Mouse (Mus musculus): Measurements from ENCODE around the gene Gm45261. TPM values are rescaled to one million over a fixed set of nuclear protein-coding genes. Genes with fewer than 3 reads are reported as not detected.

Gene Gm45261
- polyA plus RNA-seq (2014; fragmentation: Illumina TruSeq; extraction: RNeasy Lipid Tissue Mini Kit (QIAGEN cat#74804); ENCODE audit: low read depth, low replicate concordance), result not detected

DNA sequence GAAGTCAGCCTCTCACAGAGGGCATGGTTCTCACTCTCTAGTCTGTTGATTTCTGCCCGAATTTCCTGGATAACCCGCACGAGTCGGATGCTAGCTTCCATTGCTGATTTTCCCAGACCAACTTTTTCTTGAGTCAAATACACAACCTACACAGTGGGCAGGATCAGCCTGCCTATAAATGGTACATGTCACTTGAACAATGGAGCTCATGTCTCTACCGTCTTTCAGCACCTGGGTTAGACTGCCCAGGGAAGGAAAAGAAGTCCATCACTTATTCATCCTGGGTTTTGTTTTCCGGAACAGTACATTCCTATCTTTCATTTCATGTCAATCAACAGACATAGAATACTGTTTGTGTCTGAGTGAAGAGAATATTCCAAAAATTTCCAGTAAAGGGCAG lies at the start of gene Gm45261:
Gm45261 (minus strand) TSS at position 101 of the 400 bp plus-strand sequence.

Other genes with a start within 250 kb of the Gm45261 start
- not detected for gene Fam124b, start 243.0 kb downstream of the Gm45261 start, polyA plus RNA-seq (2014; fragmentation: Illumina TruSeq; extraction: RNeasy Lipid Tissue Mini Kit (QIAGEN cat#74804); ENCODE audit: low read depth, low replicate concordance)
- gene Cul3, start 121.0 kb downstream of the Gm45261 start, polyA plus RNA-seq (2014; fragmentation: Illumina TruSeq; extraction: RNeasy Lipid Tissue Mini Kit (QIAGEN cat#74804); ENCODE audit: low read depth, low replicate concordance), result 477 TPM